Mouse (Mus musculus) limb, embryonic 14.5 days (tissue): Measurements from ENCODE around the gene Gpr3. TPM values are rescaled to one million over a fixed set of nuclear protein-coding genes. Genes with fewer than 3 reads are reported as not detected.

Experiments
- ATAC-seq: fragments of 200-750 bp; cut with Nextera tagmentation; 2 replicates; pipeline ENCODE4 v1.8.0; 2017; ENCODE audit warnings: low read depth, moderate number of reproducible peaks, moderate TSS enrichment; ENCODE audit not compliant: low FRiP score
- DNase-seq: peaks from one replicate; pipeline ENCODE4 v3.0.0-alpha.2; 2015; ENCODE audit warnings: low spot score
- H3K27ac ChIP-seq: fragments of 300-500 bp; sonication (generic); replicated peaks from 2 replicates; pipeline ENCODE4 v1.5.1; 2014; ENCODE audit warnings: low read depth, mild to moderate bottlenecking, low read length, moderate library complexity, mixed read lengths
- H3K27me3 ChIP-seq: fragments of 300-500 bp; sonication (generic); 2 replicates; pipeline ENCODE4 v1.6.1; 2014; ENCODE audit warnings: low read length, mixed read lengths; ENCODE audit not compliant: control insufficient read depth, insufficient read depth
- H3K36me3 ChIP-seq: fragments of 300-500 bp; sonication (generic); 2 replicates; pipeline ENCODE4 v1.6.1; 2014; ENCODE audit warnings: mild to moderate bottlenecking, low read length, moderate library complexity, mixed read lengths; ENCODE audit not compliant: control insufficient read depth, insufficient read depth
- H3K4me1 ChIP-seq: fragments of 300-500 bp; sonication (generic); 2 replicates; pipeline ENCODE4 v1.6.1; 2014; ENCODE audit warnings: antibody characterized with exemption, low read length, mixed read lengths; ENCODE audit not compliant: control insufficient read depth, insufficient read depth
- H3K4me2 ChIP-seq: fragments of 300-500 bp; sonication (generic); replicated peaks from 2 replicates; pipeline ENCODE4 v1.6.1; 2014; ENCODE audit warnings: low read depth, mild to moderate bottlenecking, low read length, moderate library complexity; ENCODE audit not compliant: severe bottlenecking
- H3K4me3 ChIP-seq: fragments of 300-500 bp; sonication (generic); replicated peaks from 2 replicates; pipeline ENCODE4 v1.5.1; 2014; ENCODE audit warnings: low read length
- H3K9ac ChIP-seq: fragments of 300-500 bp; sonication (generic); 2 replicates; pipeline ENCODE4 v1.6.1; 2014; ENCODE audit warnings: mild to moderate bottlenecking, low read depth, low read length, moderate library complexity; ENCODE audit not compliant: severe bottlenecking
- H3K9me3 ChIP-seq: fragments of 300-500 bp; sonication (generic); 2 replicates; pipeline ENCODE4 v1.6.1; 2016; ENCODE audit warnings: low read length; ENCODE audit not compliant: control insufficient read depth
- POLR2A ChIP-seq: fragments of 200-500 bp; IDR thresholded peaks from 2 replicates; pipeline ENCODE4 v1.8.0; 2012; ENCODE audit warnings: inconsistent platforms, mild to moderate bottlenecking, moderate library complexity, borderline replicate concordance; ENCODE audit not compliant: insufficient read depth, insufficient read length; ENCODE audit errors: extremely low read depth
- WGBS: fragments of 180-500 bp; shearing (Covaris S2); extraction: QIAGEN DNeasy Blood & Tissue Kit; methylation state at CpG from one replicate; pipeline ENCODE4 v1.1.7; 2014; 5-methylcytosine and 5-hydroxymethylcytosine counted together
- polyA plus RNA-seq, 2 experiments: library from polyadenylated mRNA; depleted of rRNA in 1 of 2; stranded (reverse) in 1 of 2; unstranded in 1 of 2; fragments of >200 nt; fragmentation: Nextera tagmentation in 1 of 2; extraction: Ambion mirVana in 1 of 2; gene quantifications; 2 replicates each; pipeline versions ENCODE4 v1.2.1 to v1.2.3; 2012 to 2014

Gpr3 gene
- polyA plus RNA-seq, 2 experiments: 0.22 to 0.84 TPM

- no peak overlapping the region for H3K27ac ChIP-seq
- no peak overlapping the region for H3K4me3 ChIP-seq
- DNase-seq (no peak), ATAC-seq (no peak)
- H3K4me2 ChIP-seq: no peak overlapping the region
- H3K9ac ChIP-seq: no peak overlapping the region
- H3K36me3 ChIP-seq: no peaks in the 10 kb centered on the region
- H3K4me1 ChIP-seq: peaks cover 6% of the 10 kb centered on the region; the same call in 1 of the 2 replicates
- no peak for TF ChIP-seq POLR2A
- H3K9me3 ChIP-seq: no peaks in the 10 kb centered on the region
- 55% methylated on average over 5 of the region's 6 CpGs for whole genome bisulfite sequencing
- H3K27me3 ChIP-seq: peaks cover 29% of the 10 kb centered on the region
Measured at GRCm38 (mm10) chr4:133255392-133255791, 43.1 kb upstream of the Gpr3 start.

GRCm38 (mm10) chr4:133253412-133253811 lies 41.1 kb upstream of the Gpr3 start:
- Histone ChIP-seq H3K4me1 (peaks cover 6% of the 10 kb centered on the region; the same call in 1 of the 2 replicates), H3K9ac (no peak overlapping the region), H3K27me3 (peaks cover 35% of the 10 kb centered on the region), H3K9me3 (no peaks in the 10 kb centered on the region), H3K4me3 (no peak overlapping the region), H3K36me3 (no peaks in the 10 kb centered on the region), H3K4me2 (no peak overlapping the region), H3K27ac (no peak overlapping the region)
- no peak for DNase-seq
- no peak for ATAC-seq
- TF ChIP-seq POLR2A: no peak
- 62% methylated on average over 12 of the region's 12 CpGs for WGBS

DNA sequence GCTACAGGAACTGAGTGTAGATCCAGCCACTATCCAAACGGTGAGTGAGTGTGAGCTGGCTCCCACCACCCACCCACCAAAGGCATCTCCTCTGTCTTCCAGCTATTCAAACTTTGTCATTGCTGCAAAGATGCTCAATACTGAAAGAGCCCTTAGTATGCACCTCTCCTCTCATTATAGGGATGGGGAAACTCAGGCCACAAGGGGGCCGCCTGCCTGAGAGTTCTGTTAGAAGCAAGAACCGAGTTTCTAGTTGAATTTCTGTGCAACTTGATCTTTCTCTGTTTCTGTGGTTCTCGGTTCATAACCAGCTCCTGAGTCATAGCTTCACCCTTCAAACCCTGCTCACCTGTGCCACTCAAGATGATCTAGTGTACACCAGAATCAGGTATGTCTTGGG lies 39.8 kb upstream of the Gpr3 start:
- no peak for TF ChIP-seq POLR2A
- Histone ChIP-seq H3K4me1 (peaks cover 6% of the 10 kb centered on the region; the same call in 1 of the 2 replicates), H3K9ac (no peak overlapping the region), H3K4me3 (no peak overlapping the region), H3K36me3 (no peaks in the 10 kb centered on the region), H3K27me3 (peaks cover 35% of the 10 kb centered on the region), H3K27ac (no peak overlapping the region), H3K4me2 (no peak overlapping the region), H3K9me3 (no peaks in the 10 kb centered on the region)
- 32% methylated on average over 4 of the region's 4 CpGs for WGBS
- ATAC-seq (no peak), DNase-seq (no peak)

DNA sequence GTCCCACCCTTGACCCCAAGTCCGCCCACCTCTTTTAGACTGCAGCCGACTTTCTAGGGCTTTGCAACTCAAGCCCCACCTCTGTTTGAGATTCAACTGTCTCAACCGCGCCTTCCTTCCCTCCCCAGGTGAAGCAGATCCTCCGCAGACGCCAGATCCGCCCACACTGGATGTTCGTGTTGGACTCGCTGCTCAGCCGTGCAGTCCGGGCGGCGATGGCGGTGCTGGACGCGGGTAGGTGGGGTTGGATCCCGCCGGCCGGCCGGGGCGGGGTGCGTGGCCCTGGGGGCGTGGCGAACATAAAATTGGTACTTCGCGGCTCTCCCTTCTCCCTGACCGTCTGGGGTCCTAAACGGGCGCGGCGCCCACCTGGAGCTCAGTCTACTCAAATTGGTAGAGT lies 38.9 kb upstream of the Gpr3 start:
- Histone ChIP-seq H3K4me2 (peak overlapping the region; percentile 64), H3K36me3 (no peaks in the 10 kb centered on the region), H3K9ac (peak overlapping the region; percentile 45; the same call in 1 of the 2 replicates), H3K27me3 (peaks cover 29% of the 10 kb centered on the region), H3K4me3 (peak overlapping the region; percentile 38), H3K9me3 (no peaks in the 10 kb centered on the region), H3K4me1 (peaks cover 6% of the 10 kb centered on the region; the same call in 1 of the 2 replicates), H3K27ac (no peak overlapping the region)
- ATAC-seq (0 out of 2 replicates have a peak, but pooled peaks have one; percentile 35), DNase-seq (no peak)
- WGBS: 1% methylated on average over 27 of the region's 31 CpGs
- no peak for TF ChIP-seq POLR2A

- peak; percentile 74 for DNase-seq
- H3K9me3 ChIP-seq: no peaks in the 10 kb centered on the region
- peak overlapping the region; percentile 38 for H3K4me3 ChIP-seq
- H3K27me3 ChIP-seq: peaks cover 28% of the 10 kb centered on the region
- 4% methylated on average over 22 of the region's 22 CpGs for WGBS
- H3K9ac ChIP-seq: peak overlapping the region; percentile 45; the same call in 1 of the 2 replicates
- no peak for ATAC-seq
- TF ChIP-seq POLR2A: no peak
- peak overlapping the region; percentile 64 for H3K4me2 ChIP-seq
- H3K4me1 ChIP-seq: peaks cover 6% of the 10 kb centered on the region; the same call in 1 of the 2 replicates
- H3K27ac ChIP-seq: no peak overlapping the region
- no peaks in the 10 kb centered on the region for H3K36me3 ChIP-seq
Measured at GRCm38 (mm10) chr4:133250609-133251008, 38.3 kb upstream of the Gpr3 start.
